7 mouse cellular contexts compared by ENCODE assay signal in the genomic region with DNA sequence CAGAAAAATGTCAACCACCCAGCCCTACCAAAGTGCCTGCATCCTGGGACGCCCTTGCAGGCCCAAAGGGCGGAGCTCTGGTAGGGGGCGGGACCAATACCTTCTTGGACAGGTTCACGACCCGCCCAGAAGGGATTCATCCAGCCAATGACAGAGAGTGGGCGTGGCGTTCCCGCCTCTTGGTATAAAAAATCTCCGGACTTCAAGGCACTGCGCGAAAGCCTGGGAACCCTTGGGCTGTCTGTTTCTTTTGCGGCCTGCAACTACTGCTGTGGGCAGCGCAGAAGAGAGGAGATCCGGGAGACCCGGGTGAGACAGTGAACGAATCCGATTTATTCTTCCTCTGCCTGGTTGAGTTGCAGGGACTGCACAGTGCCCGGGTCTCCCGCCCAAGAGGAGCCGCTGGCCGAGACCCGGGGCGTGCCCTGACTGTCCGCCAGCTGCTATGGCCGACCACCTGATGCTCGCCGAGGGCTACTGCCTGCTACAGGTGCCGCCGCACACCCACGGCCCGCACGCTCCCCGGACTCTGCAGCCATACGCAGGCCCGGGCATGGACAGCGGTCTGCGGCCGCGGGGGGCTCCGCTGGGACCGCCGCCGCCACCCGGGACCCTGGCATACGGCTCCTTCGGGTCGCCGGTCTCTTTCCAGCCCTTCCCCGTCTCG. TPM values are rescaled to one million over a fixed set of nuclear protein-coding genes. Genes with fewer than 3 reads are reported as not detected.
DNase-seq lines count a peak whose midpoint lies in the region; ATAC-seq and TF ChIP-seq lines count a peak whose summit lies in the region.

A gene (plus strand): TSS at position 215 of the 667 bp plus-strand sequence.

- H3K9me3 ChIP-seq in limb, embryonic 13.5 days, result no peaks in the 10 kb centered on the region
- no peaks in the 10 kb centered on the region for H3K9me3 ChIP-seq in midbrain, embryonic 16.5 days (replicated peaks; ENCODE audit: control insufficient read depth, low read length, poor library complexity, severe bottlenecking)

- peak; percentile 90 for ATAC-seq in erythroblast, adult 5-6 weeks (replicated peaks; ENCODE audit: low FRiP score, poor library complexity, severe bottlenecking)
- ATAC-seq in limb, embryonic 13.5 days (ENCODE audit: low FRiP score, low read depth), result peak; percentile 83
- ATAC-seq in midbrain, embryonic 16.5 days, result peak; percentile 89

- peaks cover 21% of the 10 kb centered on the region for H3K4me1 ChIP-seq in limb, embryonic 13.5 days
- peaks cover 8% of the 10 kb centered on the region for H3K4me1 ChIP-seq in midbrain, embryonic 16.5 days (ENCODE audit: control insufficient read depth, insufficient read depth, low read length)

- H3K36me3 ChIP-seq in limb, embryonic 13.5 days, result no peaks in the 10 kb centered on the region
- no peaks in the 10 kb centered on the region for H3K36me3 ChIP-seq in midbrain, embryonic 16.5 days (ENCODE audit: control insufficient read depth, insufficient read depth, low read length)

- peak within 1 kb of the TSS; percentile 57 for H3K4me3 ChIP-seq in limb, embryonic 13.5 days
- H3K4me3 ChIP-seq in midbrain, embryonic 16.5 days (ENCODE audit: low read depth, low read length), result peak within 1 kb of the TSS; percentile 58

- WGBS in limb, embryonic 13.5 days, result under 1% methylated on average over 47 of the region's 50 CpGs
- WGBS in midbrain, embryonic 16.5 days, result under 1% methylated on average over 43 of the region's 50 CpGs

- H3K27ac ChIP-seq in limb, embryonic 13.5 days, result no peak within 1 kb of the TSS; the same call in 1 of the 2 replicates
- H3K27ac ChIP-seq in midbrain, embryonic 16.5 days (ENCODE audit: low read length), result no peak within 1 kb of the TSS

- TF ChIP-seq POLR2A in brain, embryonic 14.5 days (IDR thresholded peaks at IDR 0.05; ENCODE audit: borderline replicate concordance, extremely low read depth, insufficient read depth, insufficient read length, poor library complexity, severe bottlenecking), result no peak

- H3K9ac ChIP-seq in limb, embryonic 13.5 days, result peak within 1 kb of the TSS; percentile 66
- peak within 1 kb of the TSS; percentile 63 for H3K9ac ChIP-seq in midbrain, embryonic 16.5 days (ENCODE audit: low read depth, low read length)

- H3K27me3 ChIP-seq in limb, embryonic 13.5 days, result peaks cover 61% of the 10 kb centered on the region
- H3K27me3 ChIP-seq in midbrain, embryonic 16.5 days (ENCODE audit: control insufficient read depth, insufficient read depth, low read depth, low read length), result peaks cover 9% of the 10 kb centered on the region; the same call in 1 of the 2 replicates

- TF ChIP-seq CTCF in brain, embryonic 14.5 days (IDR thresholded peaks at IDR 0.05; ENCODE audit: borderline replicate concordance, extremely low read depth, insufficient read depth, insufficient read length), result no peak

- DNase-seq in brain, embryonic 14.5 days (ENCODE audit: low read depth), result peak; percentile 92
- DNase-seq in heart, adult 9 months (ENCODE audit: low spot score in 2 of 2), result peak; percentile 88 to 90
- peak; percentile 97 for DNase-seq in kidney, adult 9 months
- DNase-seq in spleen, postnatal 10 days (ENCODE audit: low spot score in 2 of 2), result peak; percentile 94 to 98

- peak within 1 kb of the TSS; percentile 100 for H3K4me2 ChIP-seq in limb, embryonic 13.5 days (replicated peaks)
- peak within 1 kb of the TSS; percentile 95 for H3K4me2 ChIP-seq in midbrain, embryonic 16.5 days (ENCODE audit: low read length)

RNA-seq across cellular contexts. Expression of the gene that starts here (rescaled TPM):
- 0.90 and 0.97 TPM in 2 replicates for polyA plus RNA-seq in brain, embryonic 14.5 days (2012; rRNA removed)
- 1.7 and 2.5 TPM in 2 replicates for total RNA-seq in erythroblast, adult 5-6 weeks (2015; ENCODE audit: low replicate concordance)
- total RNA-seq in erythroblast, adult 5-6 weeks (2017; ENCODE audit: low replicate concordance), result 5.4 and 7.0 TPM in 2 replicates
- 1.7 and 2.6 TPM in 2 replicates for polyA plus RNA-seq in limb, embryonic 13.5 days (2015; fragmentation: Nextera tagmentation; extraction: Ambion mirVana)
- 0.67 and 1.4 TPM in 2 replicates for polyA plus RNA-seq in midbrain, embryonic 16.5 days (2015; fragmentation: Nextera tagmentation; extraction: Ambion mirVana)

Comparison
In these comparisons a context has a peak if more than half of its experiments do, and no peak if none do; other contexts are left out.
1. Peak in DNase-seq in brain, embryonic 14.5 days; RNA of the gene not detected or under 1 TPM.